Comparison of ENCODE assay signal across 14 mouse cellular contexts in genomic region chr17:56547116-56547845, GRCm38 (mm10). TPM values are rescaled to one million over a fixed set of nuclear protein-coding genes. Genes with fewer than 3 reads are reported as not detected.
DNase-seq lines count a peak whose midpoint lies in the region; ATAC-seq and TF ChIP-seq lines count a peak whose summit lies in the region.
"Had no signal": no experiment of that assay in that cellular context is flagged by ENCODE, and none has a peak within 500 bp of the region (broad histone marks: within the 10 kb centered on the region; RNA-seq: fewer than 3 reads in every experiment).

No protein-coding gene starts in this region.

- 66% methylated on average over 17 of the region's 17 CpGs for WGBS in heart, embryonic 10.5 days
- WGBS in forebrain, embryonic 13.5 days: 52% methylated on average over 17 of the region's 17 CpGs
- WGBS in midbrain, embryonic 12.5 days: 55% methylated on average over 17 of the region's 17 CpGs
- WGBS in kidney, embryonic 15.5 days: 68% methylated on average over 17 of the region's 17 CpGs

- TF ChIP-seq CTCF in brain, embryonic 14.5 days (IDR thresholded peaks at IDR 0.05; ENCODE audit: borderline replicate concordance, extremely low read depth, insufficient read depth, insufficient read length): no peak

- peaks cover 6% of the 10 kb centered on the region; the same call in 1 of the 2 replicates for H3K27me3 ChIP-seq in heart, embryonic 10.5 days (ENCODE audit: insufficient read depth, poor library complexity, severe bottlenecking)
- H3K27me3 ChIP-seq in forebrain, embryonic 13.5 days: no peaks in the 10 kb centered on the region
- H3K27me3 ChIP-seq in midbrain, embryonic 12.5 days: no peaks in the 10 kb centered on the region; the same call in 1 of the 2 replicates
- no peaks in the 10 kb centered on the region for H3K27me3 ChIP-seq in kidney, embryonic 15.5 days
- H3K27me3 ChIP-seq: embryonic facial prominence, embryonic 13.5 days had no signal

- H3K36me3 ChIP-seq in heart, embryonic 10.5 days: no peaks in the 10 kb centered on the region
- no peaks in the 10 kb centered on the region for H3K36me3 ChIP-seq in forebrain, embryonic 13.5 days (ENCODE audit: poor library complexity, severe bottlenecking)
- no peaks in the 10 kb centered on the region for H3K36me3 ChIP-seq in midbrain, embryonic 12.5 days
- no peaks in the 10 kb centered on the region for H3K36me3 ChIP-seq in kidney, embryonic 15.5 days
- H3K36me3 ChIP-seq: embryonic facial prominence, embryonic 13.5 days had no signal

- no peak for TF ChIP-seq POLR2A in brain, embryonic 14.5 days (IDR thresholded peaks at IDR 0.05; ENCODE audit: borderline replicate concordance, extremely low read depth, insufficient read depth, insufficient read length, poor library complexity, severe bottlenecking)

- no peak overlapping the region for H3K4me3 ChIP-seq in heart, embryonic 10.5 days
- no peak overlapping the region for H3K4me3 ChIP-seq in forebrain, embryonic 13.5 days
- no peak overlapping the region for H3K4me3 ChIP-seq in midbrain, embryonic 12.5 days
- no peak overlapping the region for H3K4me3 ChIP-seq in kidney, embryonic 15.5 days (replicated peaks)
- H3K4me3 ChIP-seq: embryonic facial prominence, embryonic 13.5 days had no signal

- peaks cover 6% of the 10 kb centered on the region for H3K4me1 ChIP-seq in heart, embryonic 10.5 days
- peaks cover 74% of the 10 kb centered on the region for H3K4me1 ChIP-seq in forebrain, embryonic 13.5 days
- peaks cover 55% of the 10 kb centered on the region for H3K4me1 ChIP-seq in midbrain, embryonic 12.5 days
- peaks cover 9% of the 10 kb centered on the region; the same call in 1 of the 2 replicates for H3K4me1 ChIP-seq in kidney, embryonic 15.5 days

- peak; percentile 39 to 42 for DNase-seq in heart, postnatal 10 days
- DNase-seq in heart, embryonic 10.5 days (ENCODE audit: low spot score): no peak
- peak; percentile 86 for DNase-seq in brain, embryonic 14.5 days (ENCODE audit: low read depth)
- DNase-seq in ovary, postnatal 36 days (ENCODE audit: low spot score): no peak
- DNase-seq: right cerebral cortex, postnatal 25 days had no signal

- no peaks in the 10 kb centered on the region for H3K9me3 ChIP-seq in heart, embryonic 10.5 days
- no peaks in the 10 kb centered on the region for H3K9me3 ChIP-seq in forebrain, embryonic 13.5 days (replicated peaks)
- no peaks in the 10 kb centered on the region for H3K9me3 ChIP-seq in midbrain, embryonic 12.5 days
- H3K9me3 ChIP-seq in kidney, embryonic 15.5 days (replicated peaks): no peaks in the 10 kb centered on the region
- H3K9me3 ChIP-seq: embryonic facial prominence, embryonic 13.5 days had no signal

- H3K27ac ChIP-seq in heart, embryonic 10.5 days: no peak overlapping the region
- H3K27ac ChIP-seq in forebrain, embryonic 13.5 days: peak overlapping the region; percentile 87
- H3K27ac ChIP-seq in midbrain, embryonic 12.5 days (replicated peaks): peak overlapping the region; percentile 60
- no peak overlapping the region for H3K27ac ChIP-seq in kidney, embryonic 15.5 days
- H3K27ac ChIP-seq: embryonic facial prominence, embryonic 13.5 days had no signal

- peak overlapping the region; percentile 50; the same call in 1 of the 2 replicates for H3K9ac ChIP-seq in forebrain, embryonic 13.5 days
- H3K9ac ChIP-seq in midbrain, embryonic 12.5 days (replicated peaks): no peak overlapping the region
- no peak overlapping the region for H3K9ac ChIP-seq in kidney, embryonic 15.5 days
- H3K9ac ChIP-seq: embryonic facial prominence, embryonic 13.5 days had no signal

- ATAC-seq in forebrain, embryonic 13.5 days: 0 out of 2 replicates have a peak, but pooled peaks have one; percentile 8
- no peak for ATAC-seq in midbrain, embryonic 12.5 days (ENCODE audit: low FRiP score, low read depth)
- ATAC-seq in kidney, embryonic 15.5 days (replicated peaks; ENCODE audit: low FRiP score): no peak
- no peak for ATAC-seq in inflammation-experienced regulatory T-cells, adult 6 months
- ATAC-seq: activated CD4-positive, CD25-positive, alpha-beta regulatory T cell, adult 4 months had no signal

- intact Hi-C loops in heart, postnatal 10 days (cut with DNase I): no loop called here

- peak overlapping the region; percentile 6; the same call in 1 of the 2 replicates for H3K4me2 ChIP-seq in forebrain, embryonic 13.5 days
- no peak overlapping the region for H3K4me2 ChIP-seq in midbrain, embryonic 12.5 days (replicated peaks)
- no peak overlapping the region for H3K4me2 ChIP-seq in kidney, embryonic 15.5 days
- H3K4me2 ChIP-seq: embryonic facial prominence, embryonic 13.5 days had no signal

RNA-seq across cellular contexts. Expression of gene Gm20219, which starts 6.9 kb away (rescaled TPM):
- total RNA-seq in heart, postnatal 10 days (2021): under 1 TPM in 1 of 2 experiments, not detected in 1; 0.60 TPM
- polyA plus RNA-seq in heart, embryonic 10.5 days (2016; fragmentation: Nextera tagmentation; extraction: Ambion mirVana): 0.33 and 0.50 TPM in 2 replicates
- 2.9 and 3.1 TPM in 2 replicates for polyA plus RNA-seq in brain, embryonic 14.5 days (2012; rRNA removed)
- 1.2 and 1.7 TPM in 2 replicates for polyA plus RNA-seq in forebrain, embryonic 13.5 days (2015; fragmentation: Nextera tagmentation; extraction: Ambion mirVana)
- polyA plus RNA-seq in midbrain, embryonic 12.5 days (2016; fragmentation: Nextera tagmentation; extraction: Ambion mirVana): 1.6 and 1.9 TPM in 2 replicates
- 1.2 and 1.4 TPM in 2 replicates for polyA plus RNA-seq in kidney, embryonic 15.5 days (2015; fragmentation: Nextera tagmentation; extraction: Ambion mirVana)
- 1 to 10 TPM in 2 of 3 experiments, under 1 TPM in 1; 0.67 to 4.4 (median 3.5) TPM for polyA plus RNA-seq in inflammation-experienced regulatory T-cells, adult 6 months (2017; shearing (Covaris generic))

RNA-seq across cellular contexts. Expression of gene Znrf4, which starts 35.0 kb away (rescaled TPM):
- total RNA-seq in heart, postnatal 10 days (2021): not detected
- not detected in 2 replicates for polyA plus RNA-seq in heart, embryonic 10.5 days (2016; fragmentation: Nextera tagmentation; extraction: Ambion mirVana)
- polyA plus RNA-seq in brain, embryonic 14.5 days (2012; rRNA removed): 0.05 TPM in 1 of 2 replicates, not detected in the other
- 0.14 TPM in 1 of 2 replicates, not detected in the other for polyA plus RNA-seq in forebrain, embryonic 13.5 days (2015; fragmentation: Nextera tagmentation; extraction: Ambion mirVana)
- not detected in 2 replicates for polyA plus RNA-seq in midbrain, embryonic 12.5 days (2016; fragmentation: Nextera tagmentation; extraction: Ambion mirVana)
- polyA plus RNA-seq in kidney, embryonic 15.5 days (2015; fragmentation: Nextera tagmentation; extraction: Ambion mirVana): not detected in 2 replicates
- polyA plus RNA-seq in inflammation-experienced regulatory T-cells, adult 6 months (2017; shearing (Covaris generic)): not detected
- total RNA-seq: heart, postnatal 14 days; left cerebral cortex, postnatal 36 days; megakaryocyte progenitor cell, adult 5-6 weeks had no signal
- polyA plus RNA-seq: activated CD4-positive, CD25-positive, alpha-beta regulatory T cell, adult 4 months; embryonic facial prominence, embryonic 13.5 days had no signal

RNA-seq across cellular contexts. Expression of gene Safb2, which starts 37.1 kb away (rescaled TPM):
- total RNA-seq in heart, postnatal 10 days (2021): 10 to 100 TPM; 55.7 to 56.8 TPM
- polyA plus RNA-seq in heart, embryonic 10.5 days (2016; fragmentation: Nextera tagmentation; extraction: Ambion mirVana): 61.3 and 81.0 TPM in 2 replicates
- polyA plus RNA-seq in brain, embryonic 14.5 days (2012; rRNA removed): 53.9 and 127 TPM in 2 replicates
- 77.9 and 84.3 TPM in 2 replicates for polyA plus RNA-seq in forebrain, embryonic 13.5 days (2015; fragmentation: Nextera tagmentation; extraction: Ambion mirVana)
- polyA plus RNA-seq in midbrain, embryonic 12.5 days (2016; fragmentation: Nextera tagmentation; extraction: Ambion mirVana): 94.7 and 107 TPM in 2 replicates
- polyA plus RNA-seq in kidney, embryonic 15.5 days (2015; fragmentation: Nextera tagmentation; extraction: Ambion mirVana): 89.5 and 92.4 TPM in 2 replicates
- polyA plus RNA-seq in inflammation-experienced regulatory T-cells, adult 6 months (2017; shearing (Covaris generic)): 10 to 100 TPM; 35.0 to 55.9 (median 51.8) TPM

RNA-seq across cellular contexts. Expression of gene Safb, which starts 37.3 kb away (rescaled TPM):
- total RNA-seq in heart, postnatal 10 days (2021): 10 to 100 TPM; 96.8 to 97.6 TPM
- polyA plus RNA-seq in heart, embryonic 10.5 days (2016; fragmentation: Nextera tagmentation; extraction: Ambion mirVana): 106 and 128 TPM in 2 replicates
- 117 and 173 TPM in 2 replicates for polyA plus RNA-seq in brain, embryonic 14.5 days (2012; rRNA removed)
- 126 and 135 TPM in 2 replicates for polyA plus RNA-seq in forebrain, embryonic 13.5 days (2015; fragmentation: Nextera tagmentation; extraction: Ambion mirVana)
- polyA plus RNA-seq in midbrain, embryonic 12.5 days (2016; fragmentation: Nextera tagmentation; extraction: Ambion mirVana): 168 and 177 TPM in 2 replicates
- polyA plus RNA-seq in kidney, embryonic 15.5 days (2015; fragmentation: Nextera tagmentation; extraction: Ambion mirVana): 109 and 125 TPM in 2 replicates
- polyA plus RNA-seq in inflammation-experienced regulatory T-cells, adult 6 months (2017; shearing (Covaris generic)): 10 to 100 TPM; 36.9 to 55.3 (median 39.7) TPM

Comparison
In these comparisons a context has a peak if more than half of its experiments do, and no peak if none do; other contexts are left out.
1. DNase-seq: peak in heart, postnatal 10 days (2 of 2) and brain, embryonic 14.5 days (single experiment); none in heart, embryonic 10.5 days (single experiment) and ovary, postnatal 36 days (single experiment).
2. H3K27ac ChIP-seq: peak in forebrain, embryonic 13.5 days (single experiment) and midbrain, embryonic 12.5 days (single experiment); none in heart, embryonic 10.5 days (single experiment) and kidney, embryonic 15.5 days (single experiment).